Mouse (Mus musculus) heart, embryonic 13.5 days (tissue): Measurements from ENCODE around the gene Sestd1. TPM values are rescaled to one million over a fixed set of nuclear protein-coding genes. Genes with fewer than 3 reads are reported as not detected.
A peak's percentile ranks its signal among the peaks of the same experiment; 100 is the strongest.

Experiments
- ATAC-seq: fragments of 200-750 bp; cut with Nextera tagmentation; 2 replicates; pipeline ENCODE4 v1.8.0; 2017; ENCODE audit warnings: moderate TSS enrichment; ENCODE audit not compliant: insufficient number of reproducible peaks, low FRiP score, low TSS enrichment; ENCODE audit errors: extremely low read depth
- H3K27ac ChIP-seq: fragments of 300-500 bp; sonication (generic); replicated peaks from 2 replicates; pipeline ENCODE4 v1.5.1; 2015; ENCODE audit warnings: moderate library complexity, mild to moderate bottlenecking, inconsistent platforms
- H3K27me3 ChIP-seq: fragments of 300-500 bp; sonication (generic); replicated peaks from 2 replicates; pipeline ENCODE4 v1.6.1; 2015; ENCODE audit warnings: mild to moderate bottlenecking, inconsistent platforms
- H3K36me3 ChIP-seq: fragments of 300-500 bp; sonication (generic); 2 replicates; pipeline ENCODE4 v1.6.1; 2015; ENCODE audit warnings: mild to moderate bottlenecking, inconsistent platforms
- H3K4me1 ChIP-seq: fragments of 300-500 bp; sonication (generic); 2 replicates; pipeline ENCODE4 v1.6.1; 2015; ENCODE audit warnings: inconsistent platforms
- H3K4me2 ChIP-seq: fragments of 300-500 bp; sonication (generic); 2 replicates; pipeline ENCODE4 v1.6.1; 2015; ENCODE audit warnings: inconsistent platforms, mild to moderate bottlenecking, moderate library complexity
- H3K4me3 ChIP-seq: fragments of 300-500 bp; sonication (generic); 2 replicates; pipeline ENCODE4 v1.5.1; 2015; ENCODE audit warnings: moderate library complexity, mild to moderate bottlenecking, inconsistent platforms
- H3K9ac ChIP-seq: fragments of 300-500 bp; sonication (generic); 2 replicates; pipeline ENCODE4 v1.6.1; 2015; ENCODE audit warnings: inconsistent platforms, mild to moderate bottlenecking, moderate library complexity
- H3K9me3 ChIP-seq: fragments of 300-500 bp; sonication (generic); 2 replicates; pipeline ENCODE4 v1.6.1; 2016; ENCODE audit warnings: inconsistent platforms
- WGBS: fragments of 180-500 bp; shearing (Covaris S2); methylation state at CpG from one replicate; pipeline ENCODE4 v1.1.7; 2015; ENCODE audit warnings: mixed read lengths; 5-methylcytosine and 5-hydroxymethylcytosine counted together
- polyA plus RNA-seq: library from polyadenylated mRNA; unstranded; fragments of >200 nt; fragmentation: Nextera tagmentation; extraction: Ambion mirVana; gene quantifications from 2 replicates; pipeline ENCODE4 v1.2.1, GENCODE M21; 2015

Gene Sestd1
- polyA plus RNA-seq, 1 experiment from 2014 or later: 8.1 TPM

GRCm38 (mm10) chr2:77302655-77303348 is 22.4 kb upstream of the Sestd1 start:
- Histone ChIP-seq H3K9me3 (no peaks in the 10 kb centered on the region), H3K36me3 (no peaks in the 10 kb centered on the region), H3K4me3 (no peak overlapping the region), H3K27me3 (no peaks in the 10 kb centered on the region), H3K4me2 (no peak overlapping the region), H3K4me1 (peaks cover 7% of the 10 kb centered on the region), H3K9ac (no peak overlapping the region), H3K27ac (no peak overlapping the region)
- WGBS: 70% methylated on average over 6 of the region's 6 CpGs
- no peak for ATAC-seq

- Histone ChIP-seq H3K27me3 (no peaks in the 10 kb centered on the region), H3K9me3 (no peaks in the 10 kb centered on the region), H3K27ac (no peak overlapping the region), H3K4me1 (0 out of 2 replicates have a peak, but pooled peaks cover 4% of the 10 kb centered on the region), H3K9ac (no peak overlapping the region), H3K4me2 (no peak overlapping the region), H3K36me3 (no peaks in the 10 kb centered on the region), H3K4me3 (no peak overlapping the region)
- ATAC-seq: no peak
- WGBS: 72% methylated on average over 9 of the region's 9 CpGs
Measured at GRCm38 (mm10) chr2:77301687-77302389, 21.4 kb upstream of the Sestd1 start.

DNA sequence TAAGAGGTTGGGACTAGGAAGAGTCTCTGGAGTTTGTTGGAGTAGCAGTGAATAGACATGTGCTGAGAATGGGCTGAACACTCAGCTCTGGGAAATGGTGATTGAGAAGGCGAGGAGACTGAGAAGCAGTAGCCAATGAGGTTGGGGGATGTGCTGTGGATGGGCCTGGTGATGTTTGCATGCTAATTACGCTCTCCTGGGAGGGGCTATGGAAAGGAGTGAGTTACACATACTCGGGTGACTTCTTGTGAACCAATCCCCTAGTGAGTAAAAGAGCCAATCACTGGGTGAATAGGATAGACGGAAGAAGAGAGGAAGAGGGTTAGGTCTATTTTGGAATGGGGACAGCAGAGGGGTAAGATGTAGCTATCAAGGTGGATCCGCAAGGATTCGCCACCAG is 9.3 kb upstream of the Sestd1 start:
- H3K4me2 ChIP-seq: no peak overlapping the region
- H3K27ac ChIP-seq: no peak overlapping the region
- no peak overlapping the region for H3K9ac ChIP-seq
- no peaks in the 10 kb centered on the region for H3K9me3 ChIP-seq
- no peaks in the 10 kb centered on the region for H3K36me3 ChIP-seq
- no peak overlapping the region for H3K4me3 ChIP-seq
- H3K27me3 ChIP-seq: no peaks in the 10 kb centered on the region; the same call in 1 of the 2 replicates
- 71% methylated on average over 6 of the region's 6 CpGs for WGBS
- H3K4me1 ChIP-seq: 0 out of 2 replicates have a peak, but pooled peaks cover 4% of the 10 kb centered on the region
- ATAC-seq: no peak

DNA sequence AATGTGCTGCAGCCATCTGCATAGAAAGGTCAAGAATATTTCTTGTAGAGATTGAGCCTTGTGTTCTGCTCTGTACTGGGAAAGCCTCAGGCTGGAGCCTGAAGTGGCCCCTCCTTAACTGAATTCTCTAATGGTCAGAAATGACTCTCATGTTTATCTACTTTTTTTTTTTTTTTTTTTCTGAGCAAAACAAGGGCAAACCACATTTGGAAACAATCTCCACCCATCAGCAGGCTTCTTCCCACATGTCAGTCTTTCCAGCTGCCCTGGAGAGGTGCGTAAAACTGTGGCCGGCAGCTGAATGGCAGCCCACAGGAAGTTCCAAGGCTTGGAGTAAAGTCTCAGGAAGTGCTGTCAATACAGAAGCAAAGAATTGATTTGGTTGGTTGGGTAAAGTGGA is 6.4 kb upstream of the Sestd1 start:
- Histone ChIP-seq H3K9ac (no peak overlapping the region), H3K4me3 (no peak overlapping the region), H3K27ac (no peak overlapping the region), H3K27me3 (0 out of 2 replicates have a peak, but pooled peaks cover 3% of the 10 kb centered on the region), H3K36me3 (no peaks in the 10 kb centered on the region), H3K4me1 (0 out of 2 replicates have a peak, but pooled peaks cover 9% of the 10 kb centered on the region), H3K4me2 (no peak overlapping the region), H3K9me3 (no peaks in the 10 kb centered on the region)
- ATAC-seq: no peak
- WGBS: 41% methylated on average over 2 of the region's 2 CpGs

GRCm38 (mm10) chr2:77284281-77284899 is 4.0 kb upstream of the Sestd1 start:
- H3K27me3 ChIP-seq: 0 out of 2 replicates have a peak, but pooled peaks cover 3% of the 10 kb centered on the region
- no peak overlapping the region for H3K4me3 ChIP-seq
- H3K27ac ChIP-seq: no peak overlapping the region
- no peak for ATAC-seq
- H3K9me3 ChIP-seq: no peaks in the 10 kb centered on the region
- peaks cover 19% of the 10 kb centered on the region for H3K4me1 ChIP-seq
- no peaks in the 10 kb centered on the region for H3K36me3 ChIP-seq
- no peak overlapping the region for H3K4me2 ChIP-seq
- no peak overlapping the region for H3K9ac ChIP-seq
- 68% methylated on average over 2 of the region's 2 CpGs for WGBS

- no peaks in the 10 kb centered on the region for H3K9me3 ChIP-seq
- H3K36me3 ChIP-seq: no peaks in the 10 kb centered on the region
- peak overlapping the region; percentile 95 for H3K4me2 ChIP-seq
- ATAC-seq: peak; percentile 27; the same call in 1 of the 2 replicates
- H3K4me3 ChIP-seq: peak overlapping the region; percentile 79
- peak overlapping the region; percentile 72 for H3K27ac ChIP-seq
- peak overlapping the region; percentile 94 for H3K9ac ChIP-seq
- H3K4me1 ChIP-seq: peaks cover 32% of the 10 kb centered on the region
- H3K27me3 ChIP-seq: 0 out of 2 replicates have a peak, but pooled peaks cover 3% of the 10 kb centered on the region
- under 1% methylated on average over 28 of the region's 57 CpGs for WGBS
Measured at GRCm38 (mm10) chr2:77279861-77280511, 406 bp downstream of the Sestd1 start.

- Histone ChIP-seq H3K27me3 (no peaks in the 10 kb centered on the region), H3K4me1 (peaks cover 54% of the 10 kb centered on the region), H3K4me3 (no peak overlapping the region), H3K27ac (no peak overlapping the region), H3K9ac (no peak overlapping the region), H3K36me3 (no peaks in the 10 kb centered on the region), H3K9me3 (no peaks in the 10 kb centered on the region), H3K4me2 (no peak overlapping the region)
- 77% methylated on average over 4 of the region's 4 CpGs for WGBS
- ATAC-seq: no peak
Measured at GRCm38 (mm10) chr2:77277272-77277671, 3.1 kb downstream of the Sestd1 start.

DNA sequence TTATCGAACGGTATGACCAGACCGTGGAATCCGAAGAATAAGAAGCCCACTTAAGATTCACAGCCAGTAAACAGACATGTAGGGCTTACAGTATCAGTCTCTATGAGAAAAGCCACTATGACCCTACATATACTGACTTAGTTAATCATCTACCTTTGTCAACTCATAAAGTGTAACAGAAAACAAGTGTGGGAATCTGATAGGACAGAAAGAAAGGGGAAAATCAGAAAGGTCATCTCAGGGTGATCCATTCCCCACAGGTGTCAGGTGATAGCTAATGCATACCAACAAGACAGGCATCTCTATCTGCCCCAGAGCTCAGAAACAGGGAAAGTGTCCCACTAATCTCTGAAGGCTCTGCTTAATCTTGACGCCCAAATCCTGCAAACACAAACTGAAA is 4.5 kb downstream of the Sestd1 start:
- 78% methylated on average over 5 of the region's 5 CpGs for WGBS
- Histone ChIP-seq H3K36me3 (no peaks in the 10 kb centered on the region), H3K9ac (no peak overlapping the region), H3K9me3 (no peaks in the 10 kb centered on the region), H3K27me3 (no peaks in the 10 kb centered on the region), H3K4me1 (peaks cover 46% of the 10 kb centered on the region), H3K4me3 (no peak overlapping the region), H3K27ac (no peak overlapping the region), H3K4me2 (no peak overlapping the region)
- no peak for ATAC-seq

DNA sequence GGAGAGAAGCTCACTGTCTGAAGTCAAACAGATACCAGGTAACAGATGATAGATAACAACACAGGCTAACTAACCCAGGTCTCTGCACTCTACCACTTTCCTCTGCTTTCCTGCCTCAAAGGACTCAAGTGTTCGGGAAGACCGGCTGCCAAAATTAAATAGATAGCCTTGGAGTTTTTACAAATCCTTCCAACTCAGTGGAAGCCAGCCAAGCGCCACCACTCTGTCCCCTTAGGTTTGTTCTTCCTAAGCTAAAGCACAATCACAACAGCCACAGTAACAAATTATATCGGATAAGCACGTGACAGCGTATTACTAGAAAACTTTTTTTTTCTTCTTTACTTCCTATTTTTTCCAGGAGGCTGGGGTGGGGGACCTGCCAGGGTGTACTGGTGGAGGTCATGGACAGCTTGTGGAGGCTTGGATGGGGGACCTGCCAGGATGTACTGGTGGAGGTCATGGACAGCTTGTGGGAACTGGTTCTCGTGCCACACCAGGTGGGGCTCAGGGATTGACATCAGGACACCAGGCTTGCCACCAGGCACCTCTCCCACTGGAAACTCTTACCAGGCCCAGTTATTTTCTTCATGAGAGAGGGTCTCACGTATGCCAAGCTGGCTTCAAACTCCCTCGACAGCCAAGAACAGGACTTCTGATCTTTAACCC is 5.3 kb downstream of the Sestd1 start:
- Histone ChIP-seq H3K36me3 (no peaks in the 10 kb centered on the region), H3K9me3 (no peaks in the 10 kb centered on the region), H3K27ac (no peak overlapping the region), H3K4me3 (no peak overlapping the region), H3K4me2 (no peak overlapping the region), H3K9ac (no peak overlapping the region), H3K27me3 (no peaks in the 10 kb centered on the region), H3K4me1 (peaks cover 49% of the 10 kb centered on the region)
- 74% methylated on average over 9 of the region's 9 CpGs for WGBS
- no peak for ATAC-seq

GRCm38 (mm10) chr2:77272953-77273352 is 7.4 kb downstream of the Sestd1 start:
- Histone ChIP-seq H3K9me3 (no peaks in the 10 kb centered on the region), H3K27me3 (no peaks in the 10 kb centered on the region), H3K4me2 (no peak overlapping the region), H3K4me1 (peaks cover 51% of the 10 kb centered on the region), H3K27ac (no peak overlapping the region), H3K4me3 (no peak overlapping the region), H3K9ac (no peak overlapping the region), H3K36me3 (no peaks in the 10 kb centered on the region)
- WGBS: 75% methylated on average over 2 of the region's 2 CpGs
- ATAC-seq: no peak

DNA sequence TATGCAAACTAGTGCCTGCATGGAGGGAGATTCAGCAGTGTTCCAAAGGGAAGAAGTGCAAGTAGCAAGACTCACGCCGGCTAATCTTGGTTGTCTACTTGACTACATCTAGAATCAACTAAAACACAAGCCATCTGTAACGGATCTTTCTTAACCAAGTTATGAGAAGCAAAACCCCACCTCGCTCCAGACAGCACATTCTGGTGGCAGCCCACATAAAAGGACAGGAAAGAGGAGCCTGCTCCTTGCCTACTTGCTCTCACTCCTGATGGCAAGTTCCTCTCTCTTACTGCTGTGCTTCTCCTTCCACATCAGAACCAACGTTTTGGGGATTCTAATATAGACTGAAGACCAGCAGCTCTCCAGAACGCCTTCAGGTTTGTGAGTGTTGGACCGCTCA is 9.6 kb downstream of the Sestd1 start:
- Histone ChIP-seq H3K9ac (no peak overlapping the region), H3K36me3 (no peaks in the 10 kb centered on the region), H3K4me1 (peaks cover 57% of the 10 kb centered on the region), H3K9me3 (no peaks in the 10 kb centered on the region), H3K27me3 (no peaks in the 10 kb centered on the region), H3K4me2 (no peak overlapping the region), H3K4me3 (no peak overlapping the region), H3K27ac (no peak overlapping the region)
- 75% methylated on average over 7 of the region's 7 CpGs for WGBS
- ATAC-seq: no peak
